Mouse (Mus musculus): Measurements from ENCODE around the gene Efna5. TPM values are rescaled to one million over a fixed set of nuclear protein-coding genes. Genes with fewer than 3 reads are reported as not detected.

Efna5 gene
- polyA plus RNA-seq, 1 experiment from 2014 or later, result 70.3 TPM

DNA sequence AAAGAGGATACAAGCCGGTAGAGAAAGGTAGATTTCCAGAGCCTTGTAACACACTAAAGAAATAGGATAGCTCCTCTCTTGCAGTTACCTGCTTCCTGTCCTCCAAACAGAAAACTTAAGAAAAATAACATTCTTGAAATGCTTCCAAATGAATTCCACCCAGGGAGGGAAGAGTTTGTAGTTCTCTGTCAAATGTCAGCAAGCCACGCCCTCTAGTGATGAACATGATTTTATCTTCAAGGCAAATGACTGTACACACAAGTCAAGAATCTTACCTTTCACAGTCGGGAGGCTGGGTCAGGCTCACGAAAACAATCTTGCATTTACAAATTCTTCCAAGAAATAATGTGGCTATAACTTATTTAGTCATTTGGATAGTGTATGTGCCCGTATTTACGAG lies 78.4 kb downstream of the Efna5 start:
- H3K27me3 ChIP-seq (ENCODE audit: control insufficient read depth, insufficient read depth, low read length), result no peaks in the 10 kb centered on the region
- 76% methylated on average over 6 of the region's 6 CpGs for WGBS
- no peaks in the 10 kb centered on the region for H3K36me3 ChIP-seq (replicated peaks; ENCODE audit: control insufficient read depth, insufficient read depth, low read depth, low read length)
- DNase-seq (ENCODE audit: low spot score), result no peak
- ATAC-seq (replicated peaks; ENCODE audit: insufficient number of reproducible peaks, low FRiP score, low TSS enrichment, low read depth), result no peak
- no peaks in the 10 kb centered on the region for H3K4me1 ChIP-seq (ENCODE audit: control insufficient read depth, insufficient read depth, low read length)
- H3K4me3 ChIP-seq (ENCODE audit: low read depth, low read length), result no peak overlapping the region
- H3K9ac ChIP-seq (replicated peaks; ENCODE audit: low read length), result no peak overlapping the region
- no peak overlapping the region for H3K4me2 ChIP-seq (ENCODE audit: low read depth, low read length)
- no peaks in the 10 kb centered on the region for H3K9me3 ChIP-seq (replicated peaks; ENCODE audit: control insufficient read depth, low read length)
- H3K27ac ChIP-seq (replicated peaks; ENCODE audit: low read depth, low read length), result no peak overlapping the region

DNA sequence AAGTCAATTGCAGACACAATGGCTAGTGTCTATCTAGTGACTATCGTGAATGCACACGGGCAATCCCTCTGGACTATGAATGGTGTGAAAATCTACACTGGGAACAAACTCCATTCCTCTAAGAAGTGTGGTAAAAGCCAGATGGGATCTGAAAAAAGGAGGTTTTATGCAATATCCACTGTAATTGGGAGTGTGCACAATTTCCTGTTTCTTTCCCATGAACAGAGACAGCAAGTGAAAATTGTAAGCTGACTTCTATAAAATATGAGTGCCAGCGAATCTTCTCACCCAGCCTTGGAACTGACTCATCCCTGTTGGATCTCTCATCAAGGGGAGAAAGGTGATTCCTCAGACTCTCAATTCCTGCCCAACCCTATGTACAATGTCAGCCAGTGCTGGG lies 83.8 kb downstream of the Efna5 start:
- no peak overlapping the region for H3K27ac ChIP-seq (replicated peaks; ENCODE audit: low read depth, low read length)
- H3K4me2 ChIP-seq (ENCODE audit: low read depth, low read length), result no peak overlapping the region
- H3K4me1 ChIP-seq (ENCODE audit: control insufficient read depth, insufficient read depth, low read length), result no peaks in the 10 kb centered on the region
- H3K9me3 ChIP-seq (replicated peaks; ENCODE audit: control insufficient read depth, low read length), result no peaks in the 10 kb centered on the region
- 84% methylated on average over 3 of the region's 3 CpGs for WGBS
- ATAC-seq (replicated peaks; ENCODE audit: insufficient number of reproducible peaks, low FRiP score, low TSS enrichment, low read depth) (no peak), DNase-seq (ENCODE audit: low spot score) (no peak)
- no peaks in the 10 kb centered on the region for H3K27me3 ChIP-seq (ENCODE audit: control insufficient read depth, insufficient read depth, low read length)
- no peak overlapping the region for H3K9ac ChIP-seq (replicated peaks; ENCODE audit: low read length)
- H3K36me3 ChIP-seq (replicated peaks; ENCODE audit: control insufficient read depth, insufficient read depth, low read depth, low read length), result no peaks in the 10 kb centered on the region
- H3K4me3 ChIP-seq (ENCODE audit: low read depth, low read length), result no peak overlapping the region

DNA sequence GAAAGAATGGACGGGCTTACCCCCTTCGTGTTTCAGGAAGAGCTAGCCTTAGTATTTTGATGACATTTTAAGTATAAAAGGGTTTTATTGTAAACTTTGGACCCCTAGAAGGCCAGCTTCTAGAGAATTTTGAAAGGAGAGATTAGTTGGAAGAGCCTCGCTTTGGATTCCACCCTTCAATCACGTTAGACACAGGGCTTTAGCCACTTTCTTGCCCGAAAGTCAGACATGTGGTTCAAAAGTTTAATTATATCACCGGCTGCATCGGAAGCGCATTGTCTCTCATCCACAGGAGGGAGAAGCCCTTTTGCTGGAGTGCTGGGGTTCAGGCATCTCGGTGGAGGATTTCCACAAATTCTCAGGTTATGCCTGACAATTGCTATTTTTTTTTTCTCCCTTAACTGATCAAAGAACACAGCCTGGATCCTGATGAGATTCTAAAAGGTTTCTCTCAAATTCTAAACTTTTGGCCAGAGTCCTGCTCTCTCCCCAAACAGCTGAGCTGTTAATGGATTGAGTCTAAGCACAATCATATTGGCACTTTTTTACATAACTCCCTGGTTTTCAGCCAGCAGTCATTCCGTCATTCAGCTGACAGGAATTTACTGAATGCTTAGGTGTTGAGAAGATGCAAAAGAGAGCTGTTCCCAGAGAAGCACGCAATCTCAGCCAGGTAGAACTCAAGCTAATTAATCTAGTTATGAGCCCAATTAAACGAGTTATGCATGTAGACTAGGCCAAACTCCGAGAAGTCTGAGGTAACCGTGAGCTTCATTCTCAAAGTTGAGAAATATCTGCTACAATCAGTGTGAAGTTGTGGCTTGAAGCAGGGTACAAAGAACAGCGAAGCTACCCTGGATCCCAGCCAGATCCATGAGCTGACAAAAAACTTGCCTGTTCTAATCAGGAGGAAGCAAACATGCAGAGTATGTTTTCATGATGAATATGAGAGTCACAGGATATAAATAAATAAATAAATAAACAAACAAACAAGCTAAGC lies 91.5 kb downstream of the Efna5 start:
- DNase-seq (ENCODE audit: low spot score) (no peak), ATAC-seq (replicated peaks; ENCODE audit: insufficient number of reproducible peaks, low FRiP score, low TSS enrichment, low read depth) (no peak)
- Histone ChIP-seq H3K27me3 (ENCODE audit: control insufficient read depth, insufficient read depth, low read length) (no peaks in the 10 kb centered on the region), H3K36me3 (replicated peaks; ENCODE audit: control insufficient read depth, insufficient read depth, low read depth, low read length) (no peaks in the 10 kb centered on the region), H3K4me3 (ENCODE audit: low read depth, low read length) (no peak overlapping the region), H3K9ac (replicated peaks; ENCODE audit: low read length) (no peak overlapping the region), H3K4me1 (ENCODE audit: control insufficient read depth, insufficient read depth, low read length) (peaks cover under 1% of the 10 kb centered on the region; the same call in 1 of the 2 replicates), H3K27ac (replicated peaks; ENCODE audit: low read depth, low read length) (no peak overlapping the region), H3K9me3 (replicated peaks; ENCODE audit: control insufficient read depth, low read length) (no peaks in the 10 kb centered on the region), H3K4me2 (ENCODE audit: low read depth, low read length) (no peak overlapping the region)
- WGBS, result 33% methylated on average over 15 of the region's 15 CpGs

DNA sequence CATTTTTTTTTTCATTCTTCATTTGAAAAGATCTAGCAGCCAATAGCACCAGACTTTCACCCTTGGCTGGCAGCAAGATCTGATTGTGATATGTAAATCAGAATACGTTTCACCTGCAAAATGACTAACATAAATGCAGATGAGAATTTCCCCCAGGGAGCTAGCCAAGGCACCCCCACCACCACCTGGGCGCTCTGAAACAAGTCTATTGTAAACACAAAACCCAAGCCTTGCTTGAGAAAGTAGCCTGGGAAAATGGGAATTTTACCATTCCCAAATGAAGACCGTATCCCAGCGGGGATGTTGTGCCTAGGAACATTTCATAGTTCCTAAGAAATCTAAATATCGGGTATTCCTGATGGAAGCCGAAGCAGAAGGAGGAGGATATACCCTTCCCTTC lies 92.3 kb downstream of the Efna5 start:
- no peak overlapping the region for H3K27ac ChIP-seq (replicated peaks; ENCODE audit: low read depth, low read length)
- H3K36me3 ChIP-seq (replicated peaks; ENCODE audit: control insufficient read depth, insufficient read depth, low read depth, low read length), result no peaks in the 10 kb centered on the region
- ATAC-seq (replicated peaks; ENCODE audit: insufficient number of reproducible peaks, low FRiP score, low TSS enrichment, low read depth) (no peak), DNase-seq (ENCODE audit: low spot score) (no peak)
- no peak overlapping the region for H3K9ac ChIP-seq (replicated peaks; ENCODE audit: low read length)
- WGBS, result 42% methylated on average over 6 of the region's 6 CpGs
- H3K4me1 ChIP-seq (ENCODE audit: control insufficient read depth, insufficient read depth, low read length), result peaks cover 3% of the 10 kb centered on the region; the same call in 1 of the 2 replicates
- no peaks in the 10 kb centered on the region for H3K27me3 ChIP-seq (ENCODE audit: control insufficient read depth, insufficient read depth, low read length)
- no peak overlapping the region for H3K4me2 ChIP-seq (ENCODE audit: low read depth, low read length)
- H3K4me3 ChIP-seq (ENCODE audit: low read depth, low read length), result no peak overlapping the region
- no peaks in the 10 kb centered on the region for H3K9me3 ChIP-seq (replicated peaks; ENCODE audit: control insufficient read depth, low read length)

DNA sequence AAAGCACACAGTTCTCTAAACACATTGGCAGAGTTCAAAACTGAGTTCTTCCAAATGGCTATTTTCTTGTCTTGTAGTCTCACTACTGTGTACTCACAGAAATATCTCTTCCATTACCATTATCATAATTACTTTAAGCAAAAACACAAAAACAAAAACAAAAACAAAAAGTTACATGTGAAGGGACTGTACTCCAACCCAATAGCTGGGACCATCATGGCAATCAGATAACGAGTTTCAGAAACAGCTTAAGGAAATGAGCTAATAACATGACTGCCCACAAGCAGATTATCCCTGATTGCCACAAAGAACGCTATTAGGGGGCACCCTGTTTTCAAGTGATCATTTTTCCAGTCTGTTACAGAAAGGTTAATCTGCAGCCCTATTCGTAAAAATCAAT lies 93.3 kb downstream of the Efna5 start:
- 28% methylated on average over 3 of the region's 3 CpGs for WGBS
- Histone ChIP-seq H3K9me3 (replicated peaks; ENCODE audit: control insufficient read depth, low read length) (no peaks in the 10 kb centered on the region), H3K4me2 (ENCODE audit: low read depth, low read length) (no peak overlapping the region), H3K27me3 (ENCODE audit: control insufficient read depth, insufficient read depth, low read length) (no peaks in the 10 kb centered on the region), H3K4me3 (ENCODE audit: low read depth, low read length) (no peak overlapping the region), H3K4me1 (ENCODE audit: control insufficient read depth, insufficient read depth, low read length) (peaks cover 3% of the 10 kb centered on the region; the same call in 1 of the 2 replicates), H3K27ac (replicated peaks; ENCODE audit: low read depth, low read length) (no peak overlapping the region), H3K36me3 (replicated peaks; ENCODE audit: control insufficient read depth, insufficient read depth, low read depth, low read length) (no peaks in the 10 kb centered on the region), H3K9ac (replicated peaks; ENCODE audit: low read length) (no peak overlapping the region)
- DNase-seq (ENCODE audit: low spot score) (no peak), ATAC-seq (replicated peaks; ENCODE audit: insufficient number of reproducible peaks, low FRiP score, low TSS enrichment, low read depth) (no peak)

DNA sequence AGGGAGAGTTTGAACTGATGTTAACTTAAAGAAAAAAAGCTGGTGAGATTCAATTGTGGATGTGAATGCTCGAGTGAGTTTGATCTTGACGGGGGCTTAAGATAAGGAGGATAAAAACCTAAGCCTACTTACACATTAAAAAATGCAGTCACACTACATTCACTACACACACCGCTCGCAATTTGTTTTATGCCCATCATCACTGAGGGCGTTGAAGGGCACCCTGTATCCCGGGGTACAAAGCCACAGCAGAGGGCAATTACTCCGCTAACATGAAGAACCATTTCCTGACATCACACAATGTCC lies 94.6 kb downstream of the Efna5 start:
- no peak for ATAC-seq (replicated peaks; ENCODE audit: insufficient number of reproducible peaks, low FRiP score, low TSS enrichment, low read depth)
- WGBS, result 55% methylated on average over 7 of the region's 7 CpGs

DNA sequence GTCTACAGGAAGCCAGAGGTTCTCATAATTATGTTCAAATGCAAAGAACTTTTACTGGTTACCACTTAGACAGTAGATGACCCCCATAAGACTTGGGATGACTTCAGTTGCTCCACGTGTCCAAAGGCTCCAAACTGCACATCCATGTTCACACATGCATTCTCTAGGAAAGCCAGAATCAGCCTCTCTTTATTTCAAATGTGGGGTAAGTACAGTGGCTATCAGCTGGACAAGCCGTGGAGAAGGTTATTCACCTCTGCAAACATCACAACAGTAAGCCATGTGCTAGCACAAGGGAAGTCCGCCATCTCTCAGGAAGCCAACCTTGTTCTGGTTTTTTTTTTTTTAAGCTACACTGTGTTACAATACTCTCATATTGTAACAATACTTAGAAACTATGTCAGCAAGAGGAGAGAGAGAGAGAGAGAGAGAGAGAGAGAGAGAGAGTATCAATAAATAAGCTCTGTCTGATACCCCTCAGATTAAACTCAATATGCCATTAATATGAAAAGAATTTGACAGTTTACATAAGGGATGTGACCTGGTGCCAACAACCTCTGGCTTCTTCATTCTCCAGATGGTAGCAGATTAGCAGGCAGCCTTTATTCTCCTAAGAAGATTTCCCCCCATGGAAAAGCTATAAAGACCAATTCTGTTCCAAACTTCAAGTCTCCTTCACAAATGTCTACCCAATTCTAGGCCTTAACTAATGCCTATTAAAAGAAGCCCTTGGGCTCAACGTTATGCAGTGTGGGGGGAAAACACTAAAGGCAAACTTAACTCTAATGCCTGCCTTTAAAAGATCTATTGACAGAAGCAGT lies 95.1 kb downstream of the Efna5 start:
- H3K27me3 ChIP-seq (ENCODE audit: control insufficient read depth, insufficient read depth, low read length), result no peaks in the 10 kb centered on the region
- DNase-seq (ENCODE audit: low spot score), result no peak
- 57% methylated on average over 4 of the region's 4 CpGs for WGBS
- H3K36me3 ChIP-seq (replicated peaks; ENCODE audit: control insufficient read depth, insufficient read depth, low read depth, low read length), result no peaks in the 10 kb centered on the region
- no peaks in the 10 kb centered on the region for H3K9me3 ChIP-seq (replicated peaks; ENCODE audit: control insufficient read depth, low read length)
- H3K27ac ChIP-seq (replicated peaks; ENCODE audit: low read depth, low read length), result no peak overlapping the region
- H3K4me1 ChIP-seq (ENCODE audit: control insufficient read depth, insufficient read depth, low read length), result peaks cover 3% of the 10 kb centered on the region; the same call in 1 of the 2 replicates
- no peak overlapping the region for H3K9ac ChIP-seq (replicated peaks; ENCODE audit: low read length)
- H3K4me2 ChIP-seq (ENCODE audit: low read depth, low read length), result no peak overlapping the region
- ATAC-seq (replicated peaks; ENCODE audit: insufficient number of reproducible peaks, low FRiP score, low TSS enrichment, low read depth), result no peak
- H3K4me3 ChIP-seq (ENCODE audit: low read depth, low read length), result no peak overlapping the region

More for the DNA sequence above, 94.6 kb downstream of the Efna5 start:
- H3K4me3 ChIP-seq (ENCODE audit: low read depth, low read length), result no peak overlapping the region
- H3K9ac ChIP-seq (replicated peaks; ENCODE audit: low read length), result no peak overlapping the region
- H3K9me3 ChIP-seq (replicated peaks; ENCODE audit: control insufficient read depth, low read length), result no peaks in the 10 kb centered on the region
- H3K36me3 ChIP-seq (replicated peaks; ENCODE audit: control insufficient read depth, insufficient read depth, low read depth, low read length), result no peaks in the 10 kb centered on the region
- no peaks in the 10 kb centered on the region for H3K27me3 ChIP-seq (ENCODE audit: control insufficient read depth, insufficient read depth, low read length)
- H3K4me2 ChIP-seq (ENCODE audit: low read depth, low read length), result no peak overlapping the region
- H3K4me1 ChIP-seq (ENCODE audit: control insufficient read depth, insufficient read depth, low read length), result peaks cover 3% of the 10 kb centered on the region; the same call in 1 of the 2 replicates
- no peak overlapping the region for H3K27ac ChIP-seq (replicated peaks; ENCODE audit: low read depth, low read length)
- DNase-seq (ENCODE audit: low spot score), result no peak
